Mouse (Mus musculus): ENCODE data around the gene Sppl2b. TPM values are rescaled to one million over a fixed set of nuclear protein-coding genes. Genes with fewer than 3 reads are reported as not detected.

The Sppl2b gene
- polyA plus RNA-seq, 1 experiment from 2014 or later = 23.7 TPM

DNA sequence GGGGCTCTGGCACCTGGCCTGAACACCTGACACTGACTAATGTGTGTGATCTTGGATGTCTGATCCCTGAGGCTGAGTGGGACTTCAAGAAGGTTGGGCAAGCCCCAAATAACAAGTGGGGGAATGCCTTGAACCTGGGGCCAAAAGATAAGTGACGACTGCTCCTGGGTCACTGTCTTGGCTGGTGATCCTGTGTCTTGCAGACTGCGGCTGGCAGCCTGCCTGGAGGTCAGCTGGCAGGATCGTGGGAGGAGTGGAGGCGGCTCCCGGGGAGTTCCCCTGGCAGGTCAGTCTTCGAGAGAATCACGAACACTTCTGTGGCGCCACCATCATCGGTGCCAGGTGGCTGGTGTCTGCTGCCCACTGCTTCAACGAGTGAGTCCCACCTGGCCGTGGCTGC is 32.1 kb downstream of the Sppl2b start:
- no peak for ATAC-seq (ENCODE audit: insufficient number of reproducible peaks, insufficient read depth, low FRiP score, low read depth)
- H3K9ac ChIP-seq (ENCODE audit: low read length) = no peak overlapping the region
- H3K4me3 ChIP-seq (ENCODE audit: control insufficient read depth in 1 of 2, insufficient read depth in 1 of 2, low read depth in 1 of 2, low read length in 2 of 2) = no peak overlapping the region
- H3K4me2 ChIP-seq (ENCODE audit: low read length) = no peak overlapping the region
- no peak overlapping the region for H3K27ac ChIP-seq (replicated peaks in 1 of 2; ENCODE audit: control insufficient read depth in 1 of 2, insufficient read depth in 1 of 2, low read depth in 2 of 2, low read length in 2 of 2)
- H3K9me3 ChIP-seq (ENCODE audit: control insufficient read depth, low read length) = no peaks in the 10 kb centered on the region
- 42% methylated on average over 11 of the region's 11 CpGs for WGBS
- peaks cover 31% of the 10 kb centered on the region for H3K27me3 ChIP-seq (ENCODE audit: control insufficient read depth, insufficient read depth, low read length)
- H3K36me3 ChIP-seq (ENCODE audit: control insufficient read depth, insufficient read depth, low read length) = no peaks in the 10 kb centered on the region
- peaks cover 0 to 4% of the 10 kb centered on the region in 2 experiments; a peak in 1 of 4 replicates for H3K4me1 ChIP-seq (ENCODE audit: control insufficient read depth in 2 of 2, insufficient read depth in 2 of 2, low read length in 2 of 2)

DNA sequence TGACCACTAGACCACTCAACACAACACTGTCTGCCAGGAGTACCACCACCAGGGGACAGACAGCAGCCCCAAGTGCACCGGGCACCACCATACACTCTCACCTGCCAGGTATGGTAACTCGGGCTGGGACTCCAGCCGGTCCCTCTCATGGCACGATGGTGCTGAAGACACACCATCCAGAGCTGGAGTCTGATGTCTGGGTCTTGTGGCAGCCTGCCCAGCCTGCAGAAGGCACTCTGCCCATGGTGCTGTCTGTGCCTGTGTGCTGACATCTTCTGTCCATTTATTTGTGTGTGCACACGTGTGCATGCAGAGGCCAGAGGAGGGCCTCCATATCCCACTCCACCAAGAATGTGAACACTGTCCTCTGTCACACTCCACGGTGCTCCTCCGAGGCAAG is 40.0 kb downstream of the Sppl2b start:
- no peak overlapping the region for H3K27ac ChIP-seq (replicated peaks in 1 of 2; ENCODE audit: control insufficient read depth in 1 of 2, insufficient read depth in 1 of 2, low read depth in 2 of 2, low read length in 2 of 2)
- peaks cover 8% of the 10 kb centered on the region; the same call in 1 of the 2 replicates for H3K27me3 ChIP-seq (ENCODE audit: control insufficient read depth, insufficient read depth, low read length)
- no peak overlapping the region for H3K4me3 ChIP-seq (ENCODE audit: control insufficient read depth in 1 of 2, insufficient read depth in 1 of 2, low read depth in 1 of 2, low read length in 2 of 2)
- ATAC-seq (ENCODE audit: insufficient number of reproducible peaks, insufficient read depth, low FRiP score, low read depth) = no peak
- no peak overlapping the region for H3K9ac ChIP-seq (ENCODE audit: low read length)
- peaks cover 6 to 19% of the 10 kb centered on the region in 2 experiments for H3K4me1 ChIP-seq (ENCODE audit: control insufficient read depth in 2 of 2, insufficient read depth in 2 of 2, low read length in 2 of 2)
- 84% methylated on average over 7 of the region's 7 CpGs for WGBS
- H3K36me3 ChIP-seq (ENCODE audit: control insufficient read depth, insufficient read depth, low read length) = peaks cover 19% of the 10 kb centered on the region
- H3K9me3 ChIP-seq (ENCODE audit: control insufficient read depth, low read length) = no peaks in the 10 kb centered on the region
- H3K4me2 ChIP-seq (ENCODE audit: low read length) = no peak overlapping the region

- Histone ChIP-seq H3K36me3 (ENCODE audit: control insufficient read depth, insufficient read depth, low read length) (peaks cover 19% of the 10 kb centered on the region), H3K27ac (replicated peaks in 1 of 2; ENCODE audit: control insufficient read depth in 1 of 2, insufficient read depth in 1 of 2, low read depth in 2 of 2, low read length in 2 of 2) (no peak overlapping the region), H3K9ac (ENCODE audit: low read length) (no peak overlapping the region), H3K4me2 (ENCODE audit: low read length) (no peak overlapping the region), H3K27me3 (ENCODE audit: control insufficient read depth, insufficient read depth, low read length) (0 out of 2 replicates have a peak, but pooled peaks cover 2% of the 10 kb centered on the region), H3K4me3 (ENCODE audit: control insufficient read depth in 1 of 2, insufficient read depth in 1 of 2, low read depth in 1 of 2, low read length in 2 of 2) (no peak overlapping the region), H3K9me3 (ENCODE audit: control insufficient read depth, low read length) (no peaks in the 10 kb centered on the region), H3K4me1 (ENCODE audit: control insufficient read depth in 2 of 2, insufficient read depth in 2 of 2, low read length in 2 of 2) (peaks cover 6 to 19% of the 10 kb centered on the region in 2 experiments)
- no peak for ATAC-seq (ENCODE audit: insufficient number of reproducible peaks, insufficient read depth, low FRiP score, low read depth)
- 76% methylated on average over 6 of the region's 6 CpGs for WGBS
These were observed 40.6 kb downstream of the Sppl2b start for GRCm38 (mm10) chr10:80895697-80896096.

DNA sequence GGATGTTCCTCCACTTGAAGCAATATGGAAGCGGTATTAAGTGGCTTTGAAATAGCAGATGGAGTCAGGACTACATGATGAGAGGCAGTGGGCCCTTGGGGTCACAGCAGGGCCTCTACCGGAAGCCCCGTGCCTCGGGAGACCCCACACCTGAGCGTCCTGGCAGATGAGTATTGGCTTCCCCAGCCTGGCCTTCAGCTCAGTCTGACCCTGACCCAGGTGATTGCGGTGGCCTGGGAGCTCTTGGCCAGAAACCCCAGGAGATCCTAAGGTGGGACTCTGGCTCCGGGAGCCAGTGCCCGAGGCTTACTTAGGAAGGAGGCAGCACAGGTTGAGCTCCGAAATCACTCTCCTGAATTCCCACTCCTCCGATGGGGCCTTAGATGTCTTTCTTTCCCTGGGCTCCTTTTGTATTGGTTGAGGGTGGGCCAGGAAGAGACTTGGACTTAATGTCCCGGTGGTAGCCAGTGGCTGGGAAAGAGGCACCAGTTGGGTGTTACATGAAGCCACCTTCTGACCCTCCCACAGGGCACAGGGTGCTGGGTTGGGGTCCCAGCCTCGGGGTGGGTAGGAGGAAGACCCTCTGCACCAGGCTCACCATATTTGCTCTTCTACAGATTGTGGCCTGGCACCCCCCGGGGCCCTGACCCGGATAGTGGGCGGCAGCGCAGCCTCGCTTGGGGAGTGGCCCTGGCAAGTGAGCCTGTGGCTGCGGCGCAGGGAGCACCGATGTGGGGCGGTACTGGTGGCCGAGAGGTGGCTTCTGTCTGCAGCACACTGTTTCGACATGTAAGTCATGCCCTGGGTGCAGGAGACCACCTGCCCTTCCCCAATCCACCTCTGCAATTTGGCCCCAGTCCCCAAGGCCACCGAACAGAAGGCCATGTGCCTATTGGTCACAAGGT is 41.8 kb downstream of the Sppl2b start:
- peaks cover 6 to 22% of the 10 kb centered on the region in 2 experiments for H3K4me1 ChIP-seq (ENCODE audit: control insufficient read depth in 2 of 2, insufficient read depth in 2 of 2, low read length in 2 of 2)
- no peak overlapping the region for H3K4me3 ChIP-seq (ENCODE audit: control insufficient read depth in 1 of 2, insufficient read depth in 1 of 2, low read depth in 1 of 2, low read length in 2 of 2)
- no peaks in the 10 kb centered on the region for H3K27me3 ChIP-seq (ENCODE audit: control insufficient read depth, insufficient read depth, low read length)
- no peaks in the 10 kb centered on the region for H3K9me3 ChIP-seq (ENCODE audit: control insufficient read depth, low read length)
- WGBS = 68% methylated on average over 24 of the region's 24 CpGs
- H3K9ac ChIP-seq (ENCODE audit: low read length) = no peak overlapping the region
- H3K4me2 ChIP-seq (ENCODE audit: low read length) = no peak overlapping the region
- ATAC-seq (ENCODE audit: insufficient number of reproducible peaks, insufficient read depth, low FRiP score, low read depth) = no peak
- H3K27ac ChIP-seq (replicated peaks in 1 of 2; ENCODE audit: control insufficient read depth in 1 of 2, insufficient read depth in 1 of 2, low read depth in 2 of 2, low read length in 2 of 2) = no peak overlapping the region
- peaks cover 23% of the 10 kb centered on the region for H3K36me3 ChIP-seq (ENCODE audit: control insufficient read depth, insufficient read depth, low read length)

DNA sequence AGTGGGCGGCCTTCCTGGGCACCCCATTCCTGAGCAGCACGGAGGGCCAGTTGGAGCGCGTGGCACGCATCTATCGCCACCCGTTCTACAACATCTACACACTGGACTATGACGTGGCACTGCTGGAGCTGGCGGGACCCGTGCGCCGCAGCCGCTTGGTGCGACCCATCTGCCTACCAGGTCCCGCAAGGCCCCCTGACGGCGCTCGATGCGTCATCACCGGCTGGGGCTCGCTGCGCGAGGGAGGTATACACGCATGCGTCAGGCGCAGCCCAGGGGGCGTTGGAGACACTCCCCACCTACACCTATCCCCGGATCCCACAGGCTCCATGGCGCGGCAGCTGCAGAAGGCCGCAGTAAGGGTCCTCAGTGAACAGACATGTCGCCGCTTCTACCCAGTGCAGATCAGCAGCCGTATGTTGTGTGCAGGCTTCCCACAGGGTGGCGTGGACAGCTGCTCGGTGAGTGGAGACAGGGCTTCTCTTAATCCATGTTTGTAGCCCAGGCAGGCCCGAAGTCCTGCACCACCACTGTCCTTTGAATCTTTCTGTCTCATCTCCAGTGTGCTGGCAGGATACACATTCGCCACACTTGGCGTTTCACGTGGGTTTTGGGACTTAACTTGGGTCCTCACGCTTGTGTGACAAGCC is 42.9 kb downstream of the Sppl2b start:
- peak overlapping the region; percentile 51; the same call in 1 of the 2 replicates for H3K9ac ChIP-seq (ENCODE audit: low read length)

GRCm38 (mm10) chr10:80899074-80899473 is 44.0 kb downstream of the Sppl2b start:
- peaks cover 6 to 23% of the 10 kb centered on the region in 2 experiments for H3K4me1 ChIP-seq (ENCODE audit: control insufficient read depth in 2 of 2, insufficient read depth in 2 of 2, low read length in 2 of 2)
- 89% methylated on average over 8 of the region's 8 CpGs for WGBS
- H3K27ac ChIP-seq (replicated peaks in 1 of 2; ENCODE audit: control insufficient read depth in 1 of 2, insufficient read depth in 1 of 2, low read depth in 2 of 2, low read length in 2 of 2) = no peak overlapping the region
- 0 out of 4 replicates have a peak overlapping the region, but pooled peaks of 1 of the 2 experiments have one; percentile 86 for H3K4me3 ChIP-seq (ENCODE audit: control insufficient read depth in 1 of 2, insufficient read depth in 1 of 2, low read depth in 1 of 2, low read length in 2 of 2)
- no peak for ATAC-seq (ENCODE audit: insufficient number of reproducible peaks, insufficient read depth, low FRiP score, low read depth)
- H3K27me3 ChIP-seq (ENCODE audit: control insufficient read depth, insufficient read depth, low read length) = no peaks in the 10 kb centered on the region
- H3K4me2 ChIP-seq (ENCODE audit: low read length) = no peak overlapping the region
- H3K9ac ChIP-seq (ENCODE audit: low read length) = no peak overlapping the region
- H3K9me3 ChIP-seq (ENCODE audit: control insufficient read depth, low read length) = no peaks in the 10 kb centered on the region
- H3K36me3 ChIP-seq (ENCODE audit: control insufficient read depth, insufficient read depth, low read length) = peaks cover 44% of the 10 kb centered on the region

More for the DNA sequence above, 42.9 kb downstream of the Sppl2b start:
- Histone ChIP-seq H3K36me3 (ENCODE audit: control insufficient read depth, insufficient read depth, low read length) (peaks cover 35% of the 10 kb centered on the region), H3K27ac (replicated peaks in 1 of 2; ENCODE audit: control insufficient read depth in 1 of 2, insufficient read depth in 1 of 2, low read depth in 2 of 2, low read length in 2 of 2) (no peak overlapping the region), H3K4me1 (ENCODE audit: control insufficient read depth in 2 of 2, insufficient read depth in 2 of 2, low read length in 2 of 2) (peaks cover 6 to 22% of the 10 kb centered on the region in 2 experiments), H3K4me3 (ENCODE audit: control insufficient read depth in 1 of 2, insufficient read depth in 1 of 2, low read depth in 1 of 2, low read length in 2 of 2) (0 out of 4 replicates have a peak overlapping the region, but pooled peaks of 1 of the 2 experiments have one; percentile 1), H3K27me3 (ENCODE audit: control insufficient read depth, insufficient read depth, low read length) (no peaks in the 10 kb centered on the region), H3K4me2 (ENCODE audit: low read length) (peak overlapping the region; percentile 50), H3K9me3 (ENCODE audit: control insufficient read depth, low read length) (no peaks in the 10 kb centered on the region)
- WGBS = 21% methylated on average over 41 of the region's 41 CpGs
- ATAC-seq (ENCODE audit: insufficient number of reproducible peaks, insufficient read depth, low FRiP score, low read depth) = no peak

DNA sequence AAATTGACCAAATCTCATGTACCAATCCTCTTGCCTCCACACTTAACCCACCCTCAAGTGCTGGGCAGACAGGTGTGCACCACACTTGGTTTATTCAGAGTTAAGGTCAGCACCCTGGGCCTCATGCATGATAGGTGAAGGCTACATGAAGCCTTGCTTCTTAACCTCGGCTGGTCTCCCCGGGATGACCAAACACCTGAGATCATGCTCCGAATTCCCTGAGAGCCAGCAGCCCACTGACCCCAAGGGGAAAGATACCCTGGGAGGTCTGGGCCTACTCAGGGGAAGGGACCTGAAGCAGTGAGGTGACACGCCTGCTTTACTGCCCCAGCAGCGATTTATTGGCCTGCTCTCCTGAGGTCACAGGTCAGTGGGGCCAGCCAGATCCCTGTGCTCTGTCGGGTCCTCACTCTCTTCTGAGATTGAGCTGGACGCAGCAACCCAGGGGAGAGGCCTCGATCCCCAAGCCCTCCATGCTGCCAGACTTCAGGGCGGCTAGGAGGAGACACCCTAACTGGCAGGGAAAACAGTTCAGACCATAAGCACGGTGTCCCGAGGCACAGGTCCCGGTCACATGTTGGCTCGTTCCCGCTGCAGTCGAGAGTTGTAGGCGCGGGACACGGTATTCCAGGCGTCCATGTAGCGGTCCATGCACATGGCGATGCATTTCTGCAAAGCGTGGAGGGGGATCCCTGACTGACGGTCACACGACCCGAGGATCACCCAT is 44.7 kb downstream of the Sppl2b start:
- Histone ChIP-seq H3K4me2 (ENCODE audit: low read length) (peak overlapping the region; percentile 96), H3K4me3 (ENCODE audit: control insufficient read depth in 1 of 2, insufficient read depth in 1 of 2, low read depth in 1 of 2, low read length in 2 of 2) (peak overlapping the region; percentile 86 to 95), H3K9ac (ENCODE audit: low read length) (peak overlapping the region; percentile 88), H3K27me3 (ENCODE audit: control insufficient read depth, insufficient read depth, low read length) (no peaks in the 10 kb centered on the region), H3K9me3 (ENCODE audit: control insufficient read depth, low read length) (no peaks in the 10 kb centered on the region), H3K36me3 (ENCODE audit: control insufficient read depth, insufficient read depth, low read length) (peaks cover 51% of the 10 kb centered on the region), H3K4me1 (ENCODE audit: control insufficient read depth in 2 of 2, insufficient read depth in 2 of 2, low read length in 2 of 2) (peaks cover 6 to 25% of the 10 kb centered on the region in 2 experiments), H3K27ac (replicated peaks in 1 of 2; ENCODE audit: control insufficient read depth in 1 of 2, insufficient read depth in 1 of 2, low read depth in 2 of 2, low read length in 2 of 2) (no peak overlapping the region; a peak in 1 of 4 replicates)
- WGBS = 18% methylated on average over 25 of the region's 25 CpGs
- no peak for ATAC-seq (ENCODE audit: insufficient number of reproducible peaks, insufficient read depth, low FRiP score, low read depth)
